Mouse (Mus musculus): ENCODE results near the gene Exog.

Exog gene

GRCm38 (mm10) chr9:119444738-119445429 lies at the start of gene Exog:
Gene Exog, plus strand, starts transcription at chr9:119444943.
- peak; percentile 79 to 84 for DNase-seq (ENCODE audit: low read depth in 1 of 2, low spot score in 2 of 2)

GRCm38 (mm10) chr9:119401351-119401750 lies 43.4 kb upstream of the Exog start:
- no peak for DNase-seq (ENCODE audit: low read depth in 1 of 2, low spot score in 2 of 2)

- DNase-seq (ENCODE audit: low read depth in 1 of 2, low spot score in 2 of 2) = peak in 1 of 2 experiments; percentile 65
Observed at GRCm38 (mm10) chr9:119401801-119402214, 42.9 kb upstream of the Exog start, which contains the start of gene Acvr2b. Gene Acvr2b, plus strand, starts transcription at chr9:119402118.

GRCm38 (mm10) chr9:119402253-119403235 lies 42.2 kb upstream of the Exog start:
- no peak for DNase-seq (ENCODE audit: low read depth in 1 of 2, low spot score in 2 of 2)

- DNase-seq (ENCODE audit: low read depth in 1 of 2, low spot score in 2 of 2) = no peak
Observed at GRCm38 (mm10) chr9:119403236-119403641, 41.5 kb upstream of the Exog start.

- DNase-seq (ENCODE audit: low read depth in 1 of 2, low spot score in 2 of 2) = no peak
Observed at GRCm38 (mm10) chr9:119404090-119404489, 40.7 kb upstream of the Exog start.

GRCm38 (mm10) chr9:119407884-119408283 lies 36.9 kb upstream of the Exog start:
- DNase-seq (ENCODE audit: low read depth in 1 of 2, low spot score in 2 of 2) = no peak

GRCm38 (mm10) chr9:119408898-119409664 lies 35.7 kb upstream of the Exog start:
- no peak for DNase-seq (ENCODE audit: low read depth in 1 of 2, low spot score in 2 of 2)

GRCm38 (mm10) chr9:119409864-119410263 lies 34.9 kb upstream of the Exog start:
- no peak for DNase-seq (ENCODE audit: low read depth in 1 of 2, low spot score in 2 of 2)

GRCm38 (mm10) chr9:119418025-119418424 lies 26.7 kb upstream of the Exog start:
- DNase-seq (ENCODE audit: low read depth in 1 of 2, low spot score in 2 of 2) = no peak

GRCm38 (mm10) chr9:119419852-119420438 lies 24.8 kb upstream of the Exog start:
- no peak for DNase-seq (ENCODE audit: low read depth in 1 of 2, low spot score in 2 of 2)

- no peak for DNase-seq (ENCODE audit: low read depth in 1 of 2, low spot score in 2 of 2)
Observed at GRCm38 (mm10) chr9:119425217-119425975, 19.3 kb upstream of the Exog start.

- no peak for DNase-seq (ENCODE audit: low read depth in 1 of 2, low spot score in 2 of 2)
Observed at GRCm38 (mm10) chr9:119425976-119426415, 18.7 kb upstream of the Exog start.

- no peak for DNase-seq (ENCODE audit: low read depth in 1 of 2, low spot score in 2 of 2)
Observed at GRCm38 (mm10) chr9:119426483-119426882, 18.3 kb upstream of the Exog start.

- DNase-seq (ENCODE audit: low read depth in 1 of 2, low spot score in 2 of 2) = peak in 1 of 2 experiments; percentile 39
Observed at GRCm38 (mm10) chr9:119430311-119430710, 14.4 kb upstream of the Exog start.

GRCm38 (mm10) chr9:119435855-119436254 lies 8.9 kb upstream of the Exog start:
- no peak for DNase-seq (ENCODE audit: low read depth in 1 of 2, low spot score in 2 of 2)

- no peak for DNase-seq (ENCODE audit: low read depth in 1 of 2, low spot score in 2 of 2)
Observed at GRCm38 (mm10) chr9:119438065-119438464, 6.7 kb upstream of the Exog start.

GRCm38 (mm10) chr9:119438498-119439000 lies 6.2 kb upstream of the Exog start:
- DNase-seq (ENCODE audit: low read depth in 1 of 2, low spot score in 2 of 2) = no peak

- peak in 1 of 2 experiments; percentile 14 for DNase-seq (ENCODE audit: low read depth in 1 of 2, low spot score in 2 of 2)
Observed at GRCm38 (mm10) chr9:119445737-119446136, 994 bp downstream of the Exog start.

- DNase-seq (ENCODE audit: low read depth in 1 of 2, low spot score in 2 of 2) = no peak
Observed at GRCm38 (mm10) chr9:119455967-119456366, 11.2 kb downstream of the Exog start.
